Mouse (Mus musculus) frontal cortex, postnatal 14 days (tissue): Measurements from ENCODE around the gene Olfr1211.

Experiments used
- DNase-seq, 2 experiments: peaks; one replicate each; pipeline ENCODE4 v3.0.0; 2022; ENCODE audit warnings: low spot score in 2 of 2

The Olfr1211 gene

GRCm38 (mm10) chr2:88938011-88938410, at the start of gene Olfr1211:
Gene Olfr1211 (minus strand): TSS chr2:88938111.
- no peak for DNase-seq

GRCm38 (mm10) chr2:88980181-88980580, 42.3 kb upstream of the Olfr1211 start, which contains the start of gene Gm13762:
Gene Gm13762 (minus strand): TSS chr2:88980281.
- DNase-seq: no peak

GRCm38 (mm10) chr2:88953669-88954068, 15.8 kb upstream of the Olfr1211 start, which contains the start of gene Olfr1212:
Gene Olfr1212 (plus strand): TSS chr2:88953969.
- no peak for DNase-seq

GRCm38 (mm10) chr2:88915057-88915456, 22.9 kb downstream of the Olfr1211 start, which contains the start of gene Olfr1209:
Gene Olfr1209 (minus strand): TSS chr2:88915157.
- no peak for DNase-seq

GRCm38 (mm10) chr2:88902211-88902610, 35.7 kb downstream of the Olfr1211 start, which contains the start of gene Olfr1208:
Gene Olfr1208 (minus strand): TSS chr2:88902311.
- DNase-seq: no peak
